Mouse (Mus musculus): ENCODE data around the gene Armh2. TPM values are rescaled to one million over a fixed set of nuclear protein-coding genes. Genes with fewer than 3 reads are reported as not detected.

The Armh2 gene
- polyA plus RNA-seq, 1 experiment = not detected

GRCm38 (mm10) chr13:24734502-24734901 lies 6.5 kb upstream of the Armh2 start:
- no peak for TF ChIP-seq CTCF (IDR thresholded peaks at IDR 0.05; ENCODE audit: control insufficient read depth, insufficient read depth, low read length)
- TF ChIP-seq POLR2A (IDR thresholded peaks at IDR 0.05; ENCODE audit: borderline replicate concordance, control insufficient read depth, low read depth, low read length) = no peak

GRCm38 (mm10) chr13:24735608-24736131 lies 5.4 kb upstream of the Armh2 start:
- no peak overlapping the region for H3K4me3 ChIP-seq (replicated peaks; ENCODE audit: control insufficient read depth, low read depth, low read length)
- H3K27ac ChIP-seq (ENCODE audit: control insufficient read depth, insufficient read depth, low read depth, low read length, poor library complexity) = no peak overlapping the region
- H3K4me1 ChIP-seq (ENCODE audit: control insufficient read depth, insufficient read depth, low read length) = no peaks in the 10 kb centered on the region
- 75% methylated on average over 6 of the region's 6 CpGs for WGBS
- TF ChIP-seq CTCF (IDR thresholded peaks at IDR 0.05; ENCODE audit: control insufficient read depth, insufficient read depth, low read length) (no peak), POLR2A (IDR thresholded peaks at IDR 0.05; ENCODE audit: borderline replicate concordance, control insufficient read depth, low read depth, low read length) (no peak)

More at GRCm38 (mm10) chr13:24734502-24734901, 6.5 kb upstream of the Armh2 start:
- no peak overlapping the region for H3K4me3 ChIP-seq (replicated peaks; ENCODE audit: control insufficient read depth, low read depth, low read length)
- H3K27ac ChIP-seq (ENCODE audit: control insufficient read depth, insufficient read depth, low read depth, low read length, poor library complexity) = no peak overlapping the region
- H3K4me1 ChIP-seq (ENCODE audit: control insufficient read depth, insufficient read depth, low read length) = no peaks in the 10 kb centered on the region
- 84% methylated on average over 5 of the region's 5 CpGs for WGBS

DNA sequence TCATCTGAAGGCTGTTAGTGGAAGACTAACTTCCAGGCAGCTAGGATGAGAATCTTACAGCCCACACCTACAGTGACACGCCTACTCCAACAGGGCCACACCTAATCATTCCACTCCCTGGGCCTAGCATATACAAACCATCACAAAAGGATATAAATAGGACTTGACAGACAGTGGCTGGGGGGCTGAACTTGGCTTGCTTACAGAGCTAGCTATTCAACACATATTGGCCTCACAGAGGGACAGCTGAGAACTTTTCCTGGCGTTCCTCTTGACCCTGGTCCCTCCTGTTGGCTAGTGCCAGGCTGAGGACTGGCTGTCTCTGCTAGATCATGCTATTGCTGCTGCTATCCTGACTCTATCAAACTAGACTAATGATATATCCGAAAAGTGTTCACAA lies 6.8 kb downstream of the Armh2 start:
- 85% methylated on average over 3 of the region's 3 CpGs for WGBS
- TF ChIP-seq POLR2A (IDR thresholded peaks at IDR 0.05; ENCODE audit: borderline replicate concordance, control insufficient read depth, low read depth, low read length) (no peak), CTCF (IDR thresholded peaks at IDR 0.05; ENCODE audit: control insufficient read depth, insufficient read depth, low read length) (no peak)
- no peak overlapping the region for H3K4me3 ChIP-seq (replicated peaks; ENCODE audit: control insufficient read depth, low read depth, low read length)

GRCm38 (mm10) chr13:24750807-24751206 lies 9.8 kb downstream of the Armh2 start:
- TF ChIP-seq CTCF (IDR thresholded peaks at IDR 0.05; ENCODE audit: control insufficient read depth, insufficient read depth, low read length) (no peak), POLR2A (IDR thresholded peaks at IDR 0.05; ENCODE audit: borderline replicate concordance, control insufficient read depth, low read depth, low read length) (no peak)
- no peak overlapping the region for H3K4me3 ChIP-seq (replicated peaks; ENCODE audit: control insufficient read depth, low read depth, low read length)
- 91% methylated on average over 8 of the region's 8 CpGs for WGBS
- H3K27ac ChIP-seq (ENCODE audit: control insufficient read depth, insufficient read depth, low read depth, low read length, poor library complexity) = no peak overlapping the region
- no peaks in the 10 kb centered on the region for H3K4me1 ChIP-seq (ENCODE audit: control insufficient read depth, insufficient read depth, low read length)

More for the DNA sequence above, 6.8 kb downstream of the Armh2 start:
- Histone ChIP-seq H3K27ac (ENCODE audit: control insufficient read depth, insufficient read depth, low read depth, low read length, poor library complexity) (no peak overlapping the region), H3K4me1 (ENCODE audit: control insufficient read depth, insufficient read depth, low read length) (no peaks in the 10 kb centered on the region)

DNA sequence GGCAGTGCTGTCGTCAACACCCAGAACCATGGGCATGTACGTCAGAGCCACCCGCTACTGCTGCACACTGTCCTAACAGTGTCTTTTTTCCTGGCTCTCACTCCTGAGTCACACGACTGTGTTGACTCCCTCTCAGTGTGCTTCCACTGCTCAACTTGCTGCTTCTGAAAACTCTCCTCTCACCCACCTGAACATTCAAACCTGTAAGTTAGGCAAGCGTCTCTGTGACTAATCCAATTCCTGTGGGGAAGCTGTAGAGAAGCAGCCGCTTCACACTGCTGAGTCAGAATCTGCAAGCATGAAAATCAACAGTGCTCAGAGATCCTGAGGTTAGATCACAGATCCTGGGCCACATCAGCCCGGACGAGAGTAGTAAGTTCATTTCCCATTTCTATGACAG lies 10.4 kb downstream of the Armh2 start:
- no peaks in the 10 kb centered on the region for H3K4me1 ChIP-seq (ENCODE audit: control insufficient read depth, insufficient read depth, low read length)
- H3K4me3 ChIP-seq (replicated peaks; ENCODE audit: control insufficient read depth, low read depth, low read length) = no peak overlapping the region
- no peak overlapping the region for H3K27ac ChIP-seq (ENCODE audit: control insufficient read depth, insufficient read depth, low read depth, low read length, poor library complexity)
- 88% methylated on average over 8 of the region's 8 CpGs for WGBS
- TF ChIP-seq POLR2A (IDR thresholded peaks at IDR 0.05; ENCODE audit: borderline replicate concordance, control insufficient read depth, low read depth, low read length) = no peak
- TF ChIP-seq CTCF (IDR thresholded peaks at IDR 0.05; ENCODE audit: control insufficient read depth, insufficient read depth, low read length) = no peak

- H3K4me3 ChIP-seq (replicated peaks; ENCODE audit: control insufficient read depth, low read depth, low read length) = no peak overlapping the region
- 91% methylated on average over 3 of the region's 3 CpGs for WGBS
- TF ChIP-seq POLR2A (IDR thresholded peaks at IDR 0.05; ENCODE audit: borderline replicate concordance, control insufficient read depth, low read depth, low read length) (no peak), CTCF (IDR thresholded peaks at IDR 0.05; ENCODE audit: control insufficient read depth, insufficient read depth, low read length) (no peak)
- no peaks in the 10 kb centered on the region; the same call in 1 of the 2 replicates for H3K4me1 ChIP-seq (ENCODE audit: control insufficient read depth, insufficient read depth, low read length)
- no peak overlapping the region for H3K27ac ChIP-seq (ENCODE audit: control insufficient read depth, insufficient read depth, low read depth, low read length, poor library complexity)
Measured at GRCm38 (mm10) chr13:24756756-24757155, 15.7 kb downstream of the Armh2 start.

- WGBS = 64% methylated on average over 12 of the region's 12 CpGs
- TF ChIP-seq CTCF (IDR thresholded peaks at IDR 0.05; ENCODE audit: control insufficient read depth, insufficient read depth, low read length) (no peak), POLR2A (IDR thresholded peaks at IDR 0.05; ENCODE audit: borderline replicate concordance, control insufficient read depth, low read depth, low read length) (no peak)
- no peak overlapping the region for H3K27ac ChIP-seq (ENCODE audit: control insufficient read depth, insufficient read depth, low read depth, low read length, poor library complexity)
- H3K4me1 ChIP-seq (ENCODE audit: control insufficient read depth, insufficient read depth, low read length) = peaks cover 1% of the 10 kb centered on the region
- H3K4me3 ChIP-seq (replicated peaks; ENCODE audit: control insufficient read depth, low read depth, low read length) = no peak overlapping the region
Measured at GRCm38 (mm10) chr13:24757820-24758564, 17.0 kb downstream of the Armh2 start.

DNA sequence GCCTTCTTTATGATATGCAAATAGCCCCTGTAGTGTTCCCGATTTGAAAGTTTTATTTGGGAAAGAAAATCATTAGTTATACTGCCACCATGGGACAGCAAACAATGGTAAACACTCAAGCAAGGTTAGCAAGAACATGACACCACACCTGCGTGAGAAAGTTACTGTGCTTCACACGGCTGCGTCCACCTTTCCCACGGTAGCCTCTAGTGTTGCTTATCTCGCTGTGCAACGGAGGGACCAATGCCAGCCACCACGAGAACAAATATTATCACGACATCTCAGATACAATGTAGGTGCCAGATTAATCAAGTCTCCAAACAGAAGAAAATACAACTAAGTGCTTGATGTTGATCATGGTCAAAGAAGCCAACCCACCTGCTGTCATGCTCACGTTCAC lies 18.4 kb downstream of the Armh2 start:
- peak overlapping the region; percentile 13 for H3K4me3 ChIP-seq (replicated peaks; ENCODE audit: control insufficient read depth, low read depth, low read length)
- no peak overlapping the region for H3K27ac ChIP-seq (ENCODE audit: control insufficient read depth, insufficient read depth, low read depth, low read length, poor library complexity)
- TF ChIP-seq POLR2A (IDR thresholded peaks at IDR 0.05; ENCODE audit: borderline replicate concordance, control insufficient read depth, low read depth, low read length) (no peak), CTCF (IDR thresholded peaks at IDR 0.05; ENCODE audit: control insufficient read depth, insufficient read depth, low read length) (no peak)
- H3K4me1 ChIP-seq (ENCODE audit: control insufficient read depth, insufficient read depth, low read length) = peaks cover 1% of the 10 kb centered on the region
- WGBS = 73% methylated on average over 10 of the region's 10 CpGs

Data from bone marrow, adult 2 months (tissue).